Mouse (Mus musculus) small intestine, adult 2 months (tissue): ENCODE data around the gene Ltn1. TPM values are rescaled to one million over a fixed set of nuclear protein-coding genes. Genes with fewer than 3 reads are reported as not detected.

ENCODE experiments used
- H3K27ac ChIP-seq: fragments of 200-500 bp; 2 replicates; pipeline ENCODE4 v1.5.1; 2012; ENCODE audit warnings: low read depth, low read length, control low read depth, inconsistent platforms; ENCODE audit not compliant: insufficient read depth
- H3K27me3 ChIP-seq: fragments of 200-500 bp; 2 replicates; pipeline ENCODE4 v1.6.1; 2012; ENCODE audit warnings: mild to moderate bottlenecking, moderate library complexity, low read length, inconsistent platforms; ENCODE audit not compliant: control insufficient read depth, insufficient read depth
- H3K36me3 ChIP-seq: fragments of 200-500 bp; 2 replicates; pipeline ENCODE4 v1.6.1; 2012; ENCODE audit warnings: mild to moderate bottlenecking, low read length, control low read depth, inconsistent platforms; ENCODE audit not compliant: control insufficient read depth, insufficient read depth
- H3K4me1 ChIP-seq: fragments of 200-500 bp; 2 replicates; pipeline ENCODE4 v1.6.1; 2012; ENCODE audit warnings: low read length, inconsistent platforms, mixed read lengths; ENCODE audit not compliant: control insufficient read depth, insufficient read depth, insufficient read length
- H3K4me3 ChIP-seq: fragments of 200-500 bp; 2 replicates; pipeline ENCODE4 v1.5.1; 2012; ENCODE audit warnings: low read depth, mild to moderate bottlenecking, control low read depth, inconsistent platforms, low read length, moderate library complexity
- CTCF ChIP-seq: fragments of 200-500 bp; IDR thresholded peaks from 2 replicates; pipeline ENCODE4 v1.5.1; 2012; ENCODE audit warnings: low read depth, mild to moderate bottlenecking, control low read depth, inconsistent platforms, low read length, moderate library complexity, mixed read lengths; ENCODE audit not compliant: insufficient replicate concordance, insufficient read length; ENCODE audit errors: extremely low read depth
- POLR2A ChIP-seq: fragments of 200-500 bp; IDR thresholded peaks from 2 replicates; pipeline ENCODE4 v1.6.1; 2012; ENCODE audit warnings: low read depth, mild to moderate bottlenecking, control low read depth, inconsistent platforms, low read length, moderate library complexity
- WGBS: fragments of 180-500 bp; shearing (Covaris S2); methylation state at CpG from one replicate; pipeline ENCODE4 v1.1.7; 2018; 5-methylcytosine and 5-hydroxymethylcytosine counted together
- polyA plus RNA-seq: library from polyadenylated mRNA; depleted of rRNA; stranded (reverse); fragments of >200 nt; gene quantifications from 2 replicates; pipeline ENCODE4 v1.2.3, GENCODE M21; 2012; rRNA removed

The Ltn1 gene
- 1.3 and 2.2 TPM in 2 replicates for polyA plus RNA-seq

- H3K27ac ChIP-seq = peak within 1 kb of the TSS; percentile 32; the same call in 1 of the 2 replicates
- no peaks in the 10 kb centered on the region for H3K27me3 ChIP-seq
- peaks cover 12% of the 10 kb centered on the region for H3K36me3 ChIP-seq
- H3K4me1 ChIP-seq = peaks cover 10% of the 10 kb centered on the region
- under 1% methylated on average over 56 of the region's 56 CpGs for WGBS
- H3K4me3 ChIP-seq = peak within 1 kb of the TSS; percentile 81
- peak; percentile 50; the same call in 1 of the 2 replicates for TF ChIP-seq POLR2A
- TF ChIP-seq CTCF = no peak
Observed at GRCm38 (mm10) chr16:87432033-87432814, at the start of gene Ltn1. Gene Ltn1 (minus strand): TSS chr16:87432612.

GRCm38 (mm10) chr16:87470579-87470978 is 38.2 kb upstream of the Ltn1 start:
- H3K36me3 ChIP-seq = peaks cover 51% of the 10 kb centered on the region
- no peak overlapping the region for H3K4me3 ChIP-seq
- WGBS = 88% methylated on average over 4 of the region's 4 CpGs
- TF ChIP-seq CTCF (no peak), POLR2A (no peak)
- no peak overlapping the region for H3K27ac ChIP-seq
- no peaks in the 10 kb centered on the region for H3K4me1 ChIP-seq
- no peaks in the 10 kb centered on the region for H3K27me3 ChIP-seq

- TF ChIP-seq CTCF (no peak), POLR2A (no peak)
- no peak overlapping the region for H3K4me3 ChIP-seq
- H3K27ac ChIP-seq = no peak overlapping the region
- H3K4me1 ChIP-seq = peaks cover 3% of the 10 kb centered on the region; the same call in 1 of the 2 replicates
- no peaks in the 10 kb centered on the region for H3K27me3 ChIP-seq
- H3K36me3 ChIP-seq = peaks cover 30% of the 10 kb centered on the region
- 97% methylated on average over 3 of the region's 3 CpGs for WGBS
Observed at GRCm38 (mm10) chr16:87458752-87459151, 26.3 kb upstream of the Ltn1 start.

- WGBS = under 1% methylated on average over 38 of the region's 38 CpGs
- TF ChIP-seq CTCF = no peak
- no peak; the same call in 1 of the 2 replicates for TF ChIP-seq POLR2A
- Histone ChIP-seq H3K36me3 (peaks cover 9% of the 10 kb centered on the region; the same call in 1 of the 2 replicates), H3K4me3 (peak overlapping the region; percentile 96), H3K27me3 (no peaks in the 10 kb centered on the region), H3K4me1 (peaks cover 3% of the 10 kb centered on the region; the same call in 1 of the 2 replicates), H3K27ac (peak overlapping the region; percentile 44)
Observed at GRCm38 (mm10) chr16:87455180-87455611, 22.8 kb upstream of the Ltn1 start.

GRCm38 (mm10) chr16:87454419-87455179 is 22.2 kb upstream of the Ltn1 start, which contains the start of gene Usp16:
Gene Usp16 (plus strand): TSS chr16:87454703.
- TF ChIP-seq POLR2A = peak; percentile 82
- no peak for TF ChIP-seq CTCF
- Histone ChIP-seq H3K27me3 (no peaks in the 10 kb centered on the region), H3K4me1 (peaks cover 3% of the 10 kb centered on the region; the same call in 1 of the 2 replicates), H3K4me3 (peak within 1 kb of the TSS; percentile 96), H3K27ac (peak within 1 kb of the TSS; percentile 44), H3K36me3 (peaks cover 6% of the 10 kb centered on the region; the same call in 1 of the 2 replicates)
- 11% methylated on average over 44 of the region's 45 CpGs for WGBS

GRCm38 (mm10) chr16:87453226-87453625 is 20.8 kb upstream of the Ltn1 start:
- Histone ChIP-seq H3K4me3 (no peak overlapping the region), H3K27me3 (no peaks in the 10 kb centered on the region), H3K36me3 (no peaks in the 10 kb centered on the region), H3K27ac (no peak overlapping the region), H3K4me1 (peaks cover 3% of the 10 kb centered on the region; the same call in 1 of the 2 replicates)
- TF ChIP-seq CTCF = no peak
- no peak for TF ChIP-seq POLR2A
- 96% methylated on average over 2 of the region's 2 CpGs for WGBS
